Mouse (Mus musculus) lung, embryonic 16.5 days (tissue): ENCODE data around the gene Islr. TPM values are rescaled to one million over a fixed set of nuclear protein-coding genes. Genes with fewer than 3 reads are reported as not detected.

Experiments used
- ATAC-seq: fragments of 200-750 bp; cut with Nextera tagmentation; 2 replicates; pipeline ENCODE4 v1.8.0; 2017; ENCODE audit warnings: low read depth, mild to moderate bottlenecking, moderate library complexity
- H3K27ac ChIP-seq: fragments of 300-500 bp; sonication (generic); 2 replicates; pipeline ENCODE4 v1.5.1; 2014; ENCODE audit warnings: mild to moderate bottlenecking, control low read depth, low read length
- H3K27me3 ChIP-seq: fragments of 300-500 bp; sonication (generic); 2 replicates; pipeline ENCODE4 v1.6.1; 2014; ENCODE audit warnings: low read depth, low read length, mixed read lengths; ENCODE audit not compliant: control insufficient read depth, insufficient read depth
- H3K36me3 ChIP-seq: fragments of 300-500 bp; sonication (generic); 2 replicates; pipeline ENCODE4 v1.6.1; 2014; ENCODE audit warnings: low read length; ENCODE audit not compliant: control insufficient read depth, insufficient read depth
- H3K4me1 ChIP-seq: fragments of 300-500 bp; sonication (generic); replicated peaks from 2 replicates; pipeline ENCODE4 v1.6.1; 2014; ENCODE audit warnings: low read length, mixed read lengths; ENCODE audit not compliant: control insufficient read depth, insufficient read depth
- H3K4me2 ChIP-seq: fragments of 300-500 bp; sonication (generic); 2 replicates; pipeline ENCODE4 v1.6.1; 2014; ENCODE audit warnings: low read depth, low read length, control low read depth
- H3K4me3 ChIP-seq: fragments of 300-500 bp; sonication (generic); 2 replicates; pipeline ENCODE4 v1.5.1; 2014; ENCODE audit warnings: mild to moderate bottlenecking, low read length, control low read depth
- H3K9ac ChIP-seq: fragments of 300-500 bp; sonication (generic); 2 replicates; pipeline ENCODE4 v1.6.1; 2014; ENCODE audit warnings: low read length, control low read depth
- H3K9me3 ChIP-seq: fragments of 300-500 bp; sonication (generic); 2 replicates; pipeline ENCODE4 v1.6.1; 2016; ENCODE audit warnings: low read length; ENCODE audit not compliant: control insufficient read depth
- WGBS: fragments of 180-500 bp; shearing (Covaris S2); extraction: QIAGEN DNeasy Blood & Tissue Kit; methylation state at CpG from one replicate; pipeline ENCODE4 v1.1.7; 2014; 5-methylcytosine and 5-hydroxymethylcytosine counted together
- microRNA-seq: library from miRNA; unstranded; fragments of <30 nt; microRNA quantifications from one replicate; pipeline ENCODE4, GENCODE M21; 2016
- polyA plus RNA-seq: library from polyadenylated mRNA; unstranded; fragments of >200 nt; fragmentation: Nextera tagmentation; extraction: Ambion mirVana; gene quantifications from 2 replicates; pipeline ENCODE4 v1.2.1, GENCODE M21; 2015

Gene Islr
- polyA plus RNA-seq, 1 experiment from 2014 or later: 79.4 TPM

GRCm38 (mm10) chr9:58112866-58113278 is 91.2 kb downstream of the Islr start:
- no peaks in the 10 kb centered on the region for H3K9me3 ChIP-seq
- H3K36me3 ChIP-seq: no peaks in the 10 kb centered on the region
- no peak overlapping the region; the same call in 1 of the 2 replicates for H3K27ac ChIP-seq
- 0 out of 2 replicates have a peak, but pooled peaks have one; percentile 27 for ATAC-seq
- H3K27me3 ChIP-seq: no peaks in the 10 kb centered on the region; the same call in 1 of the 2 replicates
- peaks cover 10% of the 10 kb centered on the region for H3K4me1 ChIP-seq
- H3K4me2 ChIP-seq: peak overlapping the region; percentile 45; the same call in 1 of the 2 replicates
- H3K4me3 ChIP-seq: no peak overlapping the region
- WGBS: 12% methylated on average over 6 of the region's 6 CpGs
- no peak overlapping the region for H3K9ac ChIP-seq

GRCm38 (mm10) chr9:58112321-58112751 is 91.8 kb downstream of the Islr start:
- Histone ChIP-seq H3K27ac (0 out of 2 replicates have a peak overlapping the region, but pooled peaks have one; percentile 25), H3K4me1 (peaks cover 10% of the 10 kb centered on the region), H3K4me2 (no peak overlapping the region), H3K27me3 (no peaks in the 10 kb centered on the region; the same call in 1 of the 2 replicates), H3K4me3 (no peak overlapping the region), H3K9ac (no peak overlapping the region), H3K9me3 (no peaks in the 10 kb centered on the region), H3K36me3 (no peaks in the 10 kb centered on the region)
- peak; percentile 48; the same call in 1 of the 2 replicates for ATAC-seq
- WGBS: 20% methylated on average over 6 of the region's 6 CpGs

DNA sequence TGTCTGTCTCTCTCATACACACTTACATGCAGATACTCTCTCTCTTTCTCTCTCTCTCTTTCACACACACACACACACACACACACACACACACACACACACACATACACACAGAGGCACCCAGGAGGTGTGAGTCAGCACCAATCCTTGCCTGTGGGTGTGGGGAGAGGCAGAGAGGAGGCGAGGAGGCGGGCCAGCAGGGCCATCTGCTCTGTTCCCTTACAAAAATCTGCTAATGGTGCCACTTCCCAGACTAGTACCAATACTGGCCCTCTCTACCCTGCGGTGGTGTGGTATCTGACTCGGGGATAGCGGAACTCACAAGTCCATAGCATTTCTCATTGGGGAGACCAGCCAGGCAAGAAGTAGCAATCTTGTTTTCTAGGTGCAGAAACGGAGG is 92.7 kb downstream of the Islr start:
- Histone ChIP-seq H3K9ac (no peak overlapping the region), H3K4me1 (peaks cover 10% of the 10 kb centered on the region), H3K9me3 (no peaks in the 10 kb centered on the region), H3K27ac (no peak overlapping the region), H3K36me3 (no peaks in the 10 kb centered on the region), H3K27me3 (no peaks in the 10 kb centered on the region; the same call in 1 of the 2 replicates), H3K4me2 (no peak overlapping the region), H3K4me3 (no peak overlapping the region)
- WGBS: 59% methylated on average over 6 of the region's 6 CpGs
- ATAC-seq: no peak

- 56% methylated on average over 5 of the region's 5 CpGs for WGBS
- Histone ChIP-seq H3K4me2 (no peak overlapping the region), H3K4me3 (no peak overlapping the region), H3K4me1 (peaks cover 10% of the 10 kb centered on the region), H3K27me3 (no peaks in the 10 kb centered on the region; the same call in 1 of the 2 replicates), H3K36me3 (no peaks in the 10 kb centered on the region), H3K9ac (no peak overlapping the region), H3K27ac (no peak overlapping the region), H3K9me3 (no peaks in the 10 kb centered on the region)
- no peak for ATAC-seq
Measured at GRCm38 (mm10) chr9:58110787-58111186, 93.3 kb downstream of the Islr start.

DNA sequence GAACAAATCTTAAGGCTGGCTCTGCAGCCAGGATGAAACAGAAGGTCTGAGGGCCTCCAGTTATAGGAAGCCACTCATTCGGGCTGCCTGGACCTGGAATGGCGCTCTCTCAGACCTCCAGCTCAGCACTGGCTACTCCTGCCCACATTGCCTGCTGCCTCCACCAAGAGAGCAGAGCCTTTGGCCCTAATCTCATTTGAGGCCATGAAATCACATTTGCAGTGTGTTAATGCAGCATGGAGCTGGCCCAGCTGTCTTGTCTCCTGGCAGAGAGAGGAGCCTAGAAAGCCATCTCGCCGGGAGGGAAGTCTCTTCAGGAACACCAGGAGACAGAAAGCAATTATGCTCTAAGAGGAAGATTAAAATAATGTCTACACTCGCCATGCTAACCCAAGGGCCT is 96.6 kb downstream of the Islr start:
- Histone ChIP-seq H3K9me3 (no peaks in the 10 kb centered on the region), H3K4me2 (no peak overlapping the region), H3K9ac (no peak overlapping the region), H3K4me1 (peaks cover 2% of the 10 kb centered on the region; the same call in 1 of the 2 replicates), H3K27ac (no peak overlapping the region), H3K4me3 (no peak overlapping the region), H3K36me3 (no peaks in the 10 kb centered on the region), H3K27me3 (no peaks in the 10 kb centered on the region)
- no peak for ATAC-seq
- 52% methylated on average over 5 of the region's 5 CpGs for WGBS

Small RNA genes within 50 kb of the gene (microRNA-seq; reads per million reads assigned to microRNA genes)
- gene Mir6385: not detected

Other genes starting within 250 kb of the Islr start
- gene Cyp11a1, start 197.9 kb downstream of the Islr start, polyA plus RNA-seq: 0.58 and 0.74 TPM in 2 replicates
- 1.0 TPM in 2 replicates for gene Stra6, start 140.5 kb downstream of the Islr start, polyA plus RNA-seq
- gene Ccdc33, start 85.5 kb downstream of the Islr start, polyA plus RNA-seq: 0.68 and 1.4 TPM in 2 replicates
- 0.25 and 0.38 TPM in 2 replicates for gene Islr2, start within 50 bp of the Islr start, polyA plus RNA-seq
- 20.4 and 21.6 TPM in 2 replicates for gene Pml, start 45.5 kb upstream of the Islr start, polyA plus RNA-seq
- 28.7 and 28.8 TPM in 2 replicates for gene Stoml1, start 48.9 kb upstream of the Islr start, polyA plus RNA-seq
- gene Loxl1, start 108.9 kb upstream of the Islr start, polyA plus RNA-seq: 38.6 and 42.4 TPM in 2 replicates
- not detected in 2 replicates for gene Tbc1d21, start 166.1 kb upstream of the Islr start, polyA plus RNA-seq